Mouse (Mus musculus): ENCODE measurements around the gene Tspan9. TPM values are rescaled to one million over a fixed set of nuclear protein-coding genes. Genes with fewer than 3 reads are reported as not detected.

Tspan9 gene
- total RNA-seq, 1 experiment = 161 TPM

DNA sequence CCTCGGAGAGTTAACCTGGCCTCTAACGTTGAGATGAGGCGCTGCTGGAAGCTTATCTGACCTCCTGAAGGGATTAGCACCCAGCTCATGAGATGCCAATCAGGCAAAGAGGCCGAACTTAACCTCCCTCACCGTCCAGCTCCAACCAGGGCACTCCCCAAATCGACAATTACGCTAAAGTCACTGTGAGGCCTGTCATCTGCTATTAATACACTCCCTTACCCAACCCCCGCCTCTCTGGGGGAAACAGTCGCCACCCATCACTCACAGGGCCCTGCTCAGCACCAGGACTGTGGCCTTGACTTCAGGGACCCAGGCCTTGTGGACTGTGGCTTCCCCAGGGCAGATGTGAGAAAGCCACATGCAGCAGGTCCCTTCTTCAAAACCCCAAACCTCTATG is 157.0 kb downstream of the Tspan9 start:
- H3K4me1 ChIP-seq (ENCODE audit: control insufficient read depth in 2 of 2, insufficient read depth in 2 of 2, low read length in 2 of 2, poor library complexity in 1 of 2) = no peaks in the 10 kb centered on the region
- no peaks in the 10 kb centered on the region for H3K9me3 ChIP-seq (ENCODE audit: control insufficient read depth, insufficient read depth, low read depth, low read length)
- DNase-seq (ENCODE audit: low read depth, low spot score) = no peak
- H3K4me3 ChIP-seq (ENCODE audit: insufficient read depth in 1 of 2, low read depth in 1 of 2, low read length in 2 of 2, poor library complexity in 1 of 2, severe bottlenecking in 1 of 2) = no peak overlapping the region
- in situ Hi-C loops (cut with MboI; ENCODE audit: low sequenced_read_pairs in 2 of 2, unreplicated experiment in 2 of 2) = no loop called here
- H3K9ac ChIP-seq (ENCODE audit: insufficient read depth, low read depth, low read length, poor library complexity, severe bottlenecking) = no peak overlapping the region
- no peaks in the 10 kb centered on the region for H3K36me3 ChIP-seq (ENCODE audit: control insufficient read depth, insufficient read depth, low read length, poor library complexity, severe bottlenecking)
- no peak overlapping the region for H3K27ac ChIP-seq (ENCODE audit: insufficient read depth, low read depth, low read length, poor library complexity, severe bottlenecking)
- TF ChIP-seq MAFK (IDR thresholded peaks at IDR 0.05; ENCODE audit: insufficient read depth, low read depth, low read length) (no peak), ZC3H11A (IDR thresholded peaks at IDR 0.05; ENCODE audit: borderline replicate concordance, low read depth, low read length) (no peak), HCFC1 (IDR thresholded peaks at IDR 0.05; ENCODE audit: borderline replicate concordance, insufficient read depth, low read length) (no peak), CHD2 (IDR thresholded peaks at IDR 0.05; ENCODE audit: low read depth, low read length) (no peak), ZNF384 (IDR thresholded peaks at IDR 0.05; ENCODE audit: low read depth, low read length) (no peak)

- TF ChIP-seq ZNF384 (IDR thresholded peaks at IDR 0.05; ENCODE audit: low read depth, low read length) (no peak), ZC3H11A (IDR thresholded peaks at IDR 0.05; ENCODE audit: borderline replicate concordance, low read depth, low read length) (no peak), HCFC1 (IDR thresholded peaks at IDR 0.05; ENCODE audit: borderline replicate concordance, insufficient read depth, low read length) (no peak), CHD2 (IDR thresholded peaks at IDR 0.05; ENCODE audit: low read depth, low read length) (no peak), MAFK (IDR thresholded peaks at IDR 0.05; ENCODE audit: insufficient read depth, low read depth, low read length) (no peak)
- Histone ChIP-seq H3K27ac (ENCODE audit: insufficient read depth, low read depth, low read length, poor library complexity, severe bottlenecking) (no peak overlapping the region), H3K36me3 (ENCODE audit: control insufficient read depth, insufficient read depth, low read length, poor library complexity, severe bottlenecking) (no peaks in the 10 kb centered on the region), H3K4me3 (ENCODE audit: insufficient read depth in 1 of 2, low read depth in 1 of 2, low read length in 2 of 2, poor library complexity in 1 of 2, severe bottlenecking in 1 of 2) (peak overlapping the region in 1 of 2 experiments; percentile 26; a peak in 2 of 4 replicates), H3K4me1 (ENCODE audit: control insufficient read depth in 2 of 2, insufficient read depth in 2 of 2, low read length in 2 of 2, poor library complexity in 1 of 2) (peaks cover 1 to 7% of the 10 kb centered on the region in 2 experiments; a peak in 1 of 4 replicates), H3K9me3 (ENCODE audit: control insufficient read depth, insufficient read depth, low read depth, low read length) (no peaks in the 10 kb centered on the region), H3K9ac (ENCODE audit: insufficient read depth, low read depth, low read length, poor library complexity, severe bottlenecking) (0 out of 2 replicates have a peak overlapping the region, but pooled peaks have one; percentile 17)
- in situ Hi-C loops (cut with MboI; ENCODE audit: low sequenced_read_pairs in 2 of 2, unreplicated experiment in 2 of 2) = no loop called here
- no peak for DNase-seq (ENCODE audit: low read depth, low spot score)
These were observed 162.2 kb downstream of the Tspan9 start for GRCm38 (mm10) chr6:127981176-127981575.

- Histone ChIP-seq H3K9me3 (ENCODE audit: control insufficient read depth, insufficient read depth, low read depth, low read length) (no peaks in the 10 kb centered on the region), H3K9ac (ENCODE audit: insufficient read depth, low read depth, low read length, poor library complexity, severe bottlenecking) (no peak overlapping the region), H3K4me3 (ENCODE audit: insufficient read depth in 1 of 2, low read depth in 1 of 2, low read length in 2 of 2, poor library complexity in 1 of 2, severe bottlenecking in 1 of 2) (no peak overlapping the region), H3K27ac (ENCODE audit: insufficient read depth, low read depth, low read length, poor library complexity, severe bottlenecking) (no peak overlapping the region), H3K36me3 (ENCODE audit: control insufficient read depth, insufficient read depth, low read length, poor library complexity, severe bottlenecking) (no peaks in the 10 kb centered on the region), H3K4me1 (ENCODE audit: control insufficient read depth in 2 of 2, insufficient read depth in 2 of 2, low read length in 2 of 2, poor library complexity in 1 of 2) (peaks cover 1 to 11% of the 10 kb centered on the region in 2 experiments; a peak in 1 of 4 replicates)
- no peak for DNase-seq (ENCODE audit: low read depth, low spot score)
- TF ChIP-seq ZNF384 (IDR thresholded peaks at IDR 0.05; ENCODE audit: low read depth, low read length) (no peak), MAFK (IDR thresholded peaks at IDR 0.05; ENCODE audit: insufficient read depth, low read depth, low read length) (no peak), CHD2 (IDR thresholded peaks at IDR 0.05; ENCODE audit: low read depth, low read length) (no peak), HCFC1 (IDR thresholded peaks at IDR 0.05; ENCODE audit: borderline replicate concordance, insufficient read depth, low read length) (no peak), ZC3H11A (IDR thresholded peaks at IDR 0.05; ENCODE audit: borderline replicate concordance, low read depth, low read length) (no peak)
- in situ Hi-C loops (cut with MboI; ENCODE audit: low sequenced_read_pairs in 2 of 2, unreplicated experiment in 2 of 2) = no loop called here
These were observed 162.9 kb downstream of the Tspan9 start for GRCm38 (mm10) chr6:127980381-127981045.

- peaks cover 1 to 13% of the 10 kb centered on the region in 2 experiments; a peak in 1 of 4 replicates for H3K4me1 ChIP-seq (ENCODE audit: control insufficient read depth in 2 of 2, insufficient read depth in 2 of 2, low read length in 2 of 2, poor library complexity in 1 of 2)
- H3K27ac ChIP-seq (ENCODE audit: insufficient read depth, low read depth, low read length, poor library complexity, severe bottlenecking) = no peak overlapping the region
- H3K36me3 ChIP-seq (ENCODE audit: control insufficient read depth, insufficient read depth, low read length, poor library complexity, severe bottlenecking) = no peaks in the 10 kb centered on the region
- in situ Hi-C loops (cut with MboI; ENCODE audit: low sequenced_read_pairs in 2 of 2, unreplicated experiment in 2 of 2) = loop anchor here in 1 of 2 experiments (10.0 kb wide), 1 partner anchor 115 kb away; no protein-coding TSS in a partner anchor
- no peak overlapping the region for H3K4me3 ChIP-seq (ENCODE audit: insufficient read depth in 1 of 2, low read depth in 1 of 2, low read length in 2 of 2, poor library complexity in 1 of 2, severe bottlenecking in 1 of 2)
- DNase-seq (ENCODE audit: low read depth, low spot score) = no peak
- no peak overlapping the region for H3K9ac ChIP-seq (ENCODE audit: insufficient read depth, low read depth, low read length, poor library complexity, severe bottlenecking)
- TF ChIP-seq CHD2 (IDR thresholded peaks at IDR 0.05; ENCODE audit: low read depth, low read length) (no peak), ZC3H11A (IDR thresholded peaks at IDR 0.05; ENCODE audit: borderline replicate concordance, low read depth, low read length) (no peak), ZNF384 (IDR thresholded peaks at IDR 0.05; ENCODE audit: low read depth, low read length) (no peak)
- H3K9me3 ChIP-seq (ENCODE audit: control insufficient read depth, insufficient read depth, low read depth, low read length) = no peaks in the 10 kb centered on the region
These were observed 163.6 kb downstream of the Tspan9 start for GRCm38 (mm10) chr6:127979831-127980230.
